Mouse (Mus musculus): ENCODE measurements at regions not wholly inside any gene's neighbourhood (a gene's known extent, or its start where the extent isn't known, plus 50 kb on each side); places are given as distances from the start of the nearest gene placed in this dataset.

DNA sequence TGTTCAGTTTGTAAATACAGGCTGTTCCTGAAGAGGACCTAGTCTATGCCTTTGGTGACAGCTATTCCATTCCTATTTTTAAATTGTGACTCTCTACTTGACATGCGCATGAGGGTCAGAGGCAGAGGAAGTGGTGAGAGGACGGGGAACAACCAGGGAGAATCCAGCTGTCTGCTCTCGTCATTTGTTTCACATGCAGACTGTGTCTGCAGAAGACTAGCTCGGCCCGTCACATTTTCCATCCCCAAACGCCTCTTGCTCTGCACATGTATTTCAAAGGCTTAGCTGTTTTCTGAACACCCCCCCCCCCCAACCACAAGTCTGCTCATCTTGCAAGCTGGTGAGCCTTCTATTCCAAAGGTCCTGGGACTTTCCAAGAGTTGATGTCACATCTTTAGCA lies 339.4 kb downstream of the Dhx35 start (continued):
- TF ChIP-seq JUN (IDR thresholded peaks at IDR 0.05; ENCODE audit: insufficient read depth, low read depth, low read length) = peak; percentile 100
- TF ChIP-seq CTCF (conservative IDR thresholded peaks at IDR 0.05 in 1 of 2, IDR thresholded peaks at IDR 0.05 in 1 of 2; ENCODE audit: low read depth in 2 of 2, low read length in 2 of 2) = no peak
- no peak for TF ChIP-seq USF2 (conservative IDR thresholded peaks at IDR 0.05; ENCODE audit: low read depth, low read length)
- no peak for TF ChIP-seq UBTF (IDR thresholded peaks at IDR 0.05; ENCODE audit: low read depth, low read length)
- 0 out of 2 replicates have a peak, but pooled peaks have one; percentile 36 for TF ChIP-seq NELFE (IDR thresholded peaks at IDR 0.05; ENCODE audit: low read depth, low read length)
- peak; percentile 91 for TF ChIP-seq CHD2 (IDR thresholded peaks at IDR 0.05; ENCODE audit: low read length)
- TF ChIP-seq IRF4 (IDR thresholded peaks at IDR 0.05; ENCODE audit: low read depth, low read length) = peak; percentile 94
- 0 out of 2 replicates have a peak, but pooled peaks have one; percentile 29 for TF ChIP-seq TBP (conservative IDR thresholded peaks at IDR 0.05; ENCODE audit: low read depth, low read length)
- TF ChIP-seq BHLHE40 (IDR thresholded peaks at IDR 0.05; ENCODE audit: low read depth, low read length) = peak; percentile 98
- peak; percentile 98 for TF ChIP-seq MEF2A (IDR thresholded peaks at IDR 0.05; ENCODE audit: borderline replicate concordance, low read depth, low read length)
- peak; percentile 89 for TF ChIP-seq NRF1 (IDR thresholded peaks at IDR 0.05; ENCODE audit: low read depth, low read length)

DNA sequence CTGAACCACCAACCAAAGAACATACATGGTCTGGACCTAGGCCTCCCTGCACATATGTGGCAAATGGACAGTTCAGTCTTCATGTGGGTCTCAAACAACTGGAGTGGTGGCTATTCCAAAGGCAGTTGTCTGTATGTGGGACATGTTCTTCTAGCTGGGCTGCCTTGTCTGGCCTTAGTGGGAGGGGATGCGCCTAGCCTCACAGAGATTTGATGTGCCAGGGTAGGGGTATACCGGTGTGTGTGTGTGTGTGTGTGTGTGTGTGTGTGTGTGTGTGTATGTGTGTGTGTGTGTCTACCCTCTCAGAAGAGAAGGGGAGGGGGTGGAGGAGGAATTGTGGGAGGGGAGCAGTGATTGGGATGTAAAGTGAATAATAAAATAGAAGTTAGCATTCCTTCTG lies 344.0 kb downstream of the Dhx35 start:
- Histone ChIP-seq H3K4me2 (ENCODE audit: insufficient read depth, low read depth, poor library complexity, severe bottlenecking) (no peak overlapping the region), H3K27ac (ENCODE audit: insufficient read depth, low read depth) (no peak overlapping the region), H3K4me3 (replicated peaks in 1 of 3; ENCODE audit: low read depth in 2 of 3, low read length in 2 of 3, poor library complexity in 1 of 3) (no peak overlapping the region), H3K79me2 (replicated peaks; ENCODE audit: control insufficient read depth, extremely low read depth, insufficient read depth, poor library complexity, severe bottlenecking) (no peaks in the 10 kb centered on the region), H3K27me3 (replicated peaks) (no peaks in the 10 kb centered on the region), H3K9ac (ENCODE audit: insufficient read depth, low read depth) (no peak overlapping the region), H3K4me1 (ENCODE audit: control insufficient read depth in 1 of 2, insufficient read depth in 2 of 2) (peaks cover 21 to 40% of the 10 kb centered on the region in 2 experiments), H3K36me3 (replicated peaks in 1 of 2; ENCODE audit: control insufficient read depth in 1 of 2, insufficient read depth in 1 of 2, low read length in 1 of 2) (no peaks in the 10 kb centered on the region), H3K9me3 (replicated peaks; ENCODE audit: low read length) (no peaks in the 10 kb centered on the region)
- no peak for DNase-seq (ENCODE audit: extremely low read depth)
- no peak for TF ChIP-seq IRF4 (IDR thresholded peaks at IDR 0.05; ENCODE audit: low read depth, low read length)
- no peak for TF ChIP-seq RCOR1 (conservative IDR thresholded peaks at IDR 0.05; ENCODE audit: low read depth, low read length)
- TF ChIP-seq USF2 (conservative IDR thresholded peaks at IDR 0.05; ENCODE audit: low read depth, low read length) = no peak
- no peak for TF ChIP-seq CHD2 (IDR thresholded peaks at IDR 0.05; ENCODE audit: low read length)
- no peak for TF ChIP-seq MYC (IDR thresholded peaks at IDR 0.05; ENCODE audit: low read depth, low read length)
- in situ Hi-C loops (cut with MboI; ENCODE audit: low pct_ligation_motif_present, low pct_unique_long_range_greater_than_20kb, low sequenced_read_pairs) = no loop called here
- dilution Hi-C loops (cut with MboI; ENCODE audit: extremely low pct_ligation_motif_present, extremely low pct_unique_long_range_greater_than_20kb, low sequenced_read_pairs) = no loop called here

DNA sequence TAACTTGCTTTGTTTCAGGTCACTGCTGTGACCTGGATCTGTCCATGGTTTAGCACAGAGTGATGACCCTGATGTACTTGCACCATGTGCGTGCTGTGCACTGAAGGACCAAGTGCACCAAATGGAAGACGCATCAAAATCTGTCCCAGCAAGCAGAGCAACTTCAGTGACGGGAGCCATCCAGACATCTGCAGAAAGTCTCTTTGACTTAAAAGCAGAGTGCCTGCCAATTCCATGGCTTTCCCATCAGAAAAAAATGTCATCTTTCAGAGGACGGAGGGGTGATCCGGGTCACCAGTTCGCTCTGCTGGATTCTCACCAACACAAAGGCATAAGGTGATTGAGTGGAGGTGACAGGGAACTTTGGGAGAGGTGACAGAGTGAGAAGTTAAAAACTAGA lies 351.4 kb downstream of the Dhx35 start:
- no peak for TF ChIP-seq MYC (IDR thresholded peaks at IDR 0.05; ENCODE audit: low read depth, low read length)
- no peak for TF ChIP-seq CHD1 (IDR thresholded peaks at IDR 0.05; ENCODE audit: low read depth, low read length)
- no peak for TF ChIP-seq KAT2A (IDR thresholded peaks at IDR 0.05; ENCODE audit: insufficient replicate concordance, low read length)
- TF ChIP-seq SIN3A (IDR thresholded peaks at IDR 0.05; ENCODE audit: low read length) = no peak
- TF ChIP-seq HCFC1 (IDR thresholded peaks at IDR 0.05; ENCODE audit: low read depth, low read length) = no peak
- TF ChIP-seq ZKSCAN1 (IDR thresholded peaks at IDR 0.05; ENCODE audit: borderline replicate concordance, low read depth, low read length) = no peak
- TF ChIP-seq ZMIZ1 (IDR thresholded peaks at IDR 0.05; ENCODE audit: low read depth, low read length) = no peak
- TF ChIP-seq E2F4 (IDR thresholded peaks at IDR 0.05; ENCODE audit: insufficient replicate concordance, low read depth, low read length) = no peak
- dilution Hi-C loops (cut with MboI; ENCODE audit: extremely low pct_ligation_motif_present, extremely low pct_unique_long_range_greater_than_20kb, low sequenced_read_pairs) = no loop called here
- peaks cover 2% of the 10 kb centered on the region for H3K9me3 ChIP-seq (replicated peaks; ENCODE audit: low read length)
- in situ Hi-C loops (cut with MboI; ENCODE audit: low pct_ligation_motif_present, low pct_unique_long_range_greater_than_20kb, low sequenced_read_pairs) = no loop called here
- H3K27ac ChIP-seq (ENCODE audit: insufficient read depth, low read depth) = no peak overlapping the region
- H3K79me2 ChIP-seq (replicated peaks; ENCODE audit: control insufficient read depth, extremely low read depth, insufficient read depth, poor library complexity, severe bottlenecking) = no peaks in the 10 kb centered on the region
- no peak overlapping the region for H3K4me2 ChIP-seq (ENCODE audit: insufficient read depth, low read depth, poor library complexity, severe bottlenecking)
- no peak for DNase-seq (ENCODE audit: extremely low read depth)
- no peak overlapping the region for H3K4me3 ChIP-seq (replicated peaks in 1 of 3; ENCODE audit: low read depth in 2 of 3, low read length in 2 of 3, poor library complexity in 1 of 3)
- peaks cover 0 to 2% of the 10 kb centered on the region in 2 experiments; a peak in 2 of 4 replicates for H3K4me1 ChIP-seq (ENCODE audit: control insufficient read depth in 1 of 2, insufficient read depth in 2 of 2)
- no peak overlapping the region for H3K9ac ChIP-seq (ENCODE audit: insufficient read depth, low read depth)
- no peaks in the 10 kb centered on the region for H3K27me3 ChIP-seq (replicated peaks)
- no peaks in the 10 kb centered on the region for H3K36me3 ChIP-seq (replicated peaks in 1 of 2; ENCODE audit: control insufficient read depth in 1 of 2, insufficient read depth in 1 of 2, low read length in 1 of 2)
